Mouse (Mus musculus): ENCODE measurements around the gene Gm28539. TPM values are rescaled to one million over a fixed set of nuclear protein-coding genes. Genes with fewer than 3 reads are reported as not detected.
A peak's percentile ranks its signal among the peaks of the same experiment; 100 is the strongest.
"Not testable (repeated sequence)": the region's sequence is repeated elsewhere in the genome, so short reads cannot be mapped to it uniquely, and the experiment has no call there.

Gene Gm28539
- polyA plus RNA-seq, 1 experiment from 2014 or later: not detected

- no peak overlapping the region for H3K9ac ChIP-seq (ENCODE audit: low read depth, low read length)
- H3K27me3 ChIP-seq (ENCODE audit: control insufficient read depth, insufficient read depth, low read length): no peaks in the 10 kb centered on the region
- peaks cover 8% of the 10 kb centered on the region for H3K9me3 ChIP-seq (replicated peaks; ENCODE audit: control insufficient read depth, low read length)
- H3K36me3 ChIP-seq (ENCODE audit: control insufficient read depth, insufficient read depth, low read length): peaks cover 36% of the 10 kb centered on the region
- H3K4me1 ChIP-seq (ENCODE audit: control insufficient read depth, insufficient read depth, low read length): no peaks in the 10 kb centered on the region
- no peak overlapping the region for H3K4me2 ChIP-seq
- no peak overlapping the region for H3K4me3 ChIP-seq (ENCODE audit: low read depth, low read length)
- ATAC-seq (replicated peaks; ENCODE audit: insufficient number of reproducible peaks, low FRiP score, low TSS enrichment): no peak
- no peak overlapping the region for H3K27ac ChIP-seq (ENCODE audit: low read depth, low read length)
Measured at GRCm38 (mm10) chr16:18963486-18963885, 127.1 kb downstream of the Gm28539 start.

GRCm38 (mm10) chr16:18969420-18970128 is 133.2 kb downstream of the Gm28539 start:
- Histone ChIP-seq H3K27me3 (ENCODE audit: control insufficient read depth, insufficient read depth, low read length) (no peaks in the 10 kb centered on the region), H3K9me3 (replicated peaks; ENCODE audit: control insufficient read depth, low read length) (no peaks in the 10 kb centered on the region), H3K27ac (ENCODE audit: low read depth, low read length) (0 out of 2 replicates have a peak overlapping the region, but pooled peaks have one; percentile 29), H3K36me3 (ENCODE audit: control insufficient read depth, insufficient read depth, low read length) (peaks cover 13% of the 10 kb centered on the region), H3K9ac (ENCODE audit: low read depth, low read length) (no peak overlapping the region), H3K4me2 (no peak overlapping the region), H3K4me3 (ENCODE audit: low read depth, low read length) (no peak overlapping the region), H3K4me1 (ENCODE audit: control insufficient read depth, insufficient read depth, low read length) (peaks cover 18% of the 10 kb centered on the region; the same call in 1 of the 2 replicates)
- ATAC-seq (replicated peaks; ENCODE audit: insufficient number of reproducible peaks, low FRiP score, low TSS enrichment): no peak
- WGBS (ENCODE audit: insufficient replicate concordance): 78% methylated on average over 9 of the region's 9 CpGs

GRCm38 (mm10) chr16:18970837-18971236 is 134.5 kb downstream of the Gm28539 start:
- no peak overlapping the region for H3K9ac ChIP-seq (ENCODE audit: low read depth, low read length)
- H3K36me3 ChIP-seq (ENCODE audit: control insufficient read depth, insufficient read depth, low read length): peaks cover 5% of the 10 kb centered on the region
- H3K4me3 ChIP-seq (ENCODE audit: low read depth, low read length): no peak overlapping the region
- H3K4me1 ChIP-seq (ENCODE audit: control insufficient read depth, insufficient read depth, low read length): peaks cover 18% of the 10 kb centered on the region; the same call in 1 of the 2 replicates
- no peaks in the 10 kb centered on the region for H3K27me3 ChIP-seq (ENCODE audit: control insufficient read depth, insufficient read depth, low read length)
- ATAC-seq (replicated peaks; ENCODE audit: insufficient number of reproducible peaks, low FRiP score, low TSS enrichment): 0 out of 2 replicates have a peak, but pooled peaks have one; percentile 33
- 22% methylated on average over 3 of the region's 3 CpGs for WGBS (ENCODE audit: insufficient replicate concordance)
- H3K9me3 ChIP-seq (replicated peaks; ENCODE audit: control insufficient read depth, low read length): no peaks in the 10 kb centered on the region; the same call in 1 of the 2 replicates
- H3K4me2 ChIP-seq: no peak overlapping the region
- peak overlapping the region; percentile 77 for H3K27ac ChIP-seq (ENCODE audit: low read depth, low read length)

- not testable (repeated sequence) for H3K4me1 ChIP-seq (ENCODE audit: control insufficient read depth, insufficient read depth, low read length); ATAC-seq (replicated peaks; ENCODE audit: insufficient number of reproducible peaks, low FRiP score, low TSS enrichment); H3K27ac ChIP-seq (ENCODE audit: low read depth, low read length); H3K9ac ChIP-seq (ENCODE audit: low read depth, low read length); H3K4me2 ChIP-seq; H3K36me3 ChIP-seq (ENCODE audit: control insufficient read depth, insufficient read depth, low read length); H3K9me3 ChIP-seq (replicated peaks; ENCODE audit: control insufficient read depth, low read length); H3K27me3 ChIP-seq (ENCODE audit: control insufficient read depth, insufficient read depth, low read length); H3K4me3 ChIP-seq (ENCODE audit: low read depth, low read length)
- 79% methylated on average over 23 of the region's 23 CpGs for WGBS (ENCODE audit: insufficient replicate concordance)
Measured at GRCm38 (mm10) chr16:18975665-18976064, 139.3 kb downstream of the Gm28539 start.

- Histone ChIP-seq H3K36me3 (ENCODE audit: control insufficient read depth, insufficient read depth, low read length) (no peaks in the 10 kb centered on the region), H3K9me3 (replicated peaks; ENCODE audit: control insufficient read depth, low read length) (peaks cover 5% of the 10 kb centered on the region), H3K9ac (ENCODE audit: low read depth, low read length) (no peak overlapping the region), H3K27me3 (ENCODE audit: control insufficient read depth, insufficient read depth, low read length) (no peaks in the 10 kb centered on the region), H3K27ac (ENCODE audit: low read depth, low read length) (no peak overlapping the region), H3K4me2 (peak overlapping the region; percentile 19), H3K4me1 (ENCODE audit: control insufficient read depth, insufficient read depth, low read length) (0 out of 2 replicates have a peak, but pooled peaks cover 6% of the 10 kb centered on the region), H3K4me3 (ENCODE audit: low read depth, low read length) (no peak overlapping the region)
- WGBS (ENCODE audit: insufficient replicate concordance): 67% methylated on average over 23 of the region's 23 CpGs
- ATAC-seq (replicated peaks; ENCODE audit: insufficient number of reproducible peaks, low FRiP score, low TSS enrichment): no peak
Measured at GRCm38 (mm10) chr16:18976315-18976714, 139.9 kb downstream of the Gm28539 start.

- no peak for ATAC-seq (replicated peaks; ENCODE audit: insufficient number of reproducible peaks, low FRiP score, low TSS enrichment)
- no peaks in the 10 kb centered on the region for H3K9me3 ChIP-seq (replicated peaks; ENCODE audit: control insufficient read depth, low read length)
- H3K36me3 ChIP-seq (ENCODE audit: control insufficient read depth, insufficient read depth, low read length): no peaks in the 10 kb centered on the region
- WGBS (ENCODE audit: insufficient replicate concordance): 73% methylated on average over 3 of the region's 3 CpGs
- H3K27ac ChIP-seq (ENCODE audit: low read depth, low read length): no peak overlapping the region
- H3K27me3 ChIP-seq (ENCODE audit: control insufficient read depth, insufficient read depth, low read length): no peaks in the 10 kb centered on the region
- H3K4me3 ChIP-seq (ENCODE audit: low read depth, low read length): no peak overlapping the region
- no peak overlapping the region for H3K4me2 ChIP-seq
- no peaks in the 10 kb centered on the region for H3K4me1 ChIP-seq (ENCODE audit: control insufficient read depth, insufficient read depth, low read length)
- no peak overlapping the region for H3K9ac ChIP-seq (ENCODE audit: low read depth, low read length)
Measured at GRCm38 (mm10) chr16:18986381-18986780, 150.0 kb downstream of the Gm28539 start.

GRCm38 (mm10) chr16:18986860-18987259 is 150.5 kb downstream of the Gm28539 start:
- Histone ChIP-seq H3K9me3 (replicated peaks; ENCODE audit: control insufficient read depth, low read length) (no peaks in the 10 kb centered on the region), H3K4me3 (ENCODE audit: low read depth, low read length) (no peak overlapping the region), H3K4me2 (no peak overlapping the region), H3K27ac (ENCODE audit: low read depth, low read length) (no peak overlapping the region), H3K27me3 (ENCODE audit: control insufficient read depth, insufficient read depth, low read length) (no peaks in the 10 kb centered on the region), H3K9ac (ENCODE audit: low read depth, low read length) (no peak overlapping the region), H3K4me1 (ENCODE audit: control insufficient read depth, insufficient read depth, low read length) (no peaks in the 10 kb centered on the region), H3K36me3 (ENCODE audit: control insufficient read depth, insufficient read depth, low read length) (no peaks in the 10 kb centered on the region)
- WGBS (ENCODE audit: insufficient replicate concordance): 82% methylated on average over 5 of the region's 5 CpGs
- ATAC-seq (replicated peaks; ENCODE audit: insufficient number of reproducible peaks, low FRiP score, low TSS enrichment): no peak

- H3K4me1 ChIP-seq (ENCODE audit: control insufficient read depth, insufficient read depth, low read length); H3K27me3 ChIP-seq (ENCODE audit: control insufficient read depth, insufficient read depth, low read length); H3K4me2 ChIP-seq; H3K4me3 ChIP-seq (ENCODE audit: low read depth, low read length); H3K36me3 ChIP-seq (ENCODE audit: control insufficient read depth, insufficient read depth, low read length); ATAC-seq (replicated peaks; ENCODE audit: insufficient number of reproducible peaks, low FRiP score, low TSS enrichment); H3K9me3 ChIP-seq (replicated peaks; ENCODE audit: control insufficient read depth, low read length); H3K27ac ChIP-seq (ENCODE audit: low read depth, low read length); H3K9ac ChIP-seq (ENCODE audit: low read depth, low read length): not testable (repeated sequence)
- WGBS (ENCODE audit: insufficient replicate concordance): 27% methylated on average over 2 of the region's 2 CpGs
Measured at GRCm38 (mm10) chr16:19002610-19003389, 166.4 kb downstream of the Gm28539 start.
